Mouse (Mus musculus) thymus, adult 2 months (tissue): ENCODE measurements around the gene Arhgap21.

ENCODE experiments used
- CTCF ChIP-seq: fragments of 200-500 bp; IDR thresholded peaks from 2 replicates; pipeline ENCODE4 v1.5.1; 2012; ENCODE audit warnings: mild to moderate bottlenecking, control low read depth, low read length, moderate library complexity, borderline replicate concordance; ENCODE audit not compliant: control insufficient read depth, poor library complexity, insufficient read depth; ENCODE audit errors: extremely low read depth
- POLR2A ChIP-seq: fragments of 200-500 bp; IDR thresholded peaks from 2 replicates; pipeline ENCODE4 v1.6.1; 2012; ENCODE audit warnings: mild to moderate bottlenecking, low read length, control low read depth, moderate library complexity; ENCODE audit not compliant: control insufficient read depth, poor library complexity, insufficient read depth; ENCODE audit errors: extremely low read depth

- TF ChIP-seq POLR2A (no peak), CTCF (no peak)
Observed at GRCm38 (mm10) chr2:20868052-20868451, 100.6 kb downstream of the Arhgap21 start.
